Mouse (Mus musculus) left cerebral cortex, postnatal 10 days (tissue): ENCODE data around the gene Sptbn2. TPM values are rescaled to one million over a fixed set of nuclear protein-coding genes. Genes with fewer than 3 reads are reported as not detected.
A peak's percentile ranks its signal among the peaks of the same experiment; 100 is the strongest.

Experiments
- DNase-seq, 2 experiments: peaks; one replicate each; pipeline ENCODE4 v3.0.0; 2021 to 2022; ENCODE audit warnings: low spot score in 2 of 2, mixed read lengths in 1 of 2; ENCODE audit errors: extremely low spot score in 1 of 2
- intact Hi-C: fragments of 180-260 bp; cut with DNase I; formaldehyde crosslinking; loops from one replicate; pipeline ENCODE4 v1.15.1; 2025
- total RNA-seq, 2 experiments: library from RNA; stranded (reverse); gene quantifications; 2 replicates each; pipeline ENCODE4 v1.2.3; 2021

The Sptbn2 gene
- total RNA-seq, 2 experiments from 2014 or later: 553 to 622 TPM

DNA sequence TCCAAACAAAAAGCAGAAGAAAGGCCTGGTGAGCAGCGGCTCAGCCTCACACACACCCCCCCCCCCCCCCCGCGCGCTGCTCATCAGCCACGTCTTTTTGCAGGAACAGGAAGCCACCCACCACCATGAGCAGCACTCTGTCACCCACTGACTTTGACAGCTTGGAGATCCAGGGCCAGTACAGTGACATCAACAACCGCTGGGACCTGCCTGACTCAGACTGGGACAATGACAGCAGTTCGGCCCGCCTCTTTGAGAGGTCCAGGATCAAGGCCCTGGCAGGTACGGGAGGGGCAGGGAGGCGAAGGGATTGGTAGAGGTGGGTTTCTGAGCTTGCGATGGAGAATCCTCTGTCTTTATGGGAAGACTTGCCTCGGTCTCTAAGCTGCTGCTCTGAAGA lies 7.7 kb downstream of the Sptbn2 start:
- no peak for DNase-seq
- intact Hi-C loops: no loop called here

DNA sequence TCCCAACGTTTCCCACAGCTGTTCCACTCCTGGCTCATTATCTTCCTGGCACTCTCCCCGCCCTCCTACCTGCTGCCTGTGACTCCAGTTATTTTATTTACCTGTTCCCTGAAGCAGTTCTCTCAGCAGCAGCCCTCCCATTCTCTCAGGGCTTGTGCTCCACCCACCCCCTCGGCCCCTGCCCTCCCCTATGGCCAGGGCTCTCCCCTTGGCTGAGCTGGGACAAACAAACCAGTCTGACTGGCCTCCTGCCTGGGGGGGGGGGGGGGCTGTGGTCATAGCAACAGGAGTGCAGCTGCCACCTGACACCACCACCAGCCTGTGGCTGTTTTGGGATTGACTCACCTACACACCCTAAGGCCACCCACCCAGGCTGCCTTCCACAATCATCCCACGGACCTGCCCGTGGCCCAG lies 8.4 kb downstream of the Sptbn2 start:
- intact Hi-C loops: no loop called here
- no peak for DNase-seq

GRCm38 (mm10) chr19:4720112-4720511 lies 9.1 kb downstream of the Sptbn2 start:
- intact Hi-C loops: no loop called here
- DNase-seq: no peak

DNA sequence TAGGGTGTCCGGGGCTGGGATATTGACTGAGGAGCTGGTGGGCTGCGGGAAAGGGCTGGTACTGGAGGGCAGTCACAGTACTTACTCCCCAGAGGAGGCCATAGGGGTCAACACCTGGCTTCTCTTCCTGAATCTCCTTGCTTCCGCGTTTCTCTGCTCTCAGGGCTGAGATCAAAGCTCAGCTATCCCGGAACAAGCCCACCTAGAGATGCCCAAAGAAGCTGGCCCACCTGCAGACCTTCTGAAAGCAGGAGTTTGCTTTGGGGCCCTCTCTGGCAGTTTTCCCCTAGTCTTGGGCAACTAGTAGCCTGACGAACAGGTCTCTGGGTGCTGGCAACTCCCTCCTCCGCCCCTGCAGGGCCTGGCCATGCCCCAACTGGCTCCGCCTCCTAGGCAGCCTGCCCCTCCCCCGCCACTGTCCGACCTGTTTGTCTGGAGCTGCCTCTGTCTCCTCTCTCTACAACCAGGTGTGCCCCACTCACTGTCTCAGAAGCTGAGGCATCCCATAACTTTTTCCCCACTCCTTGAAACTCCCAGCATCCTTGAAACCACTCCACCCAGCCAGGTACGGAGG lies 9.8 kb downstream of the Sptbn2 start:
- intact Hi-C loops: no loop called here
- DNase-seq: peak in 1 of 2 experiments; percentile 20

- intact Hi-C loops: no loop called here
- DNase-seq: no peak
These were observed 18.2 kb downstream of the Sptbn2 start for GRCm38 (mm10) chr19:4729186-4729585.

- no peak for DNase-seq
- intact Hi-C loops: no loop called here
These were observed 22.1 kb downstream of the Sptbn2 start for GRCm38 (mm10) chr19:4733052-4733451.

- DNase-seq: peak in 1 of 2 experiments; percentile 30
- intact Hi-C loops: no loop called here
These were observed 26.9 kb downstream of the Sptbn2 start for GRCm38 (mm10) chr19:4737866-4738265.

DNA sequence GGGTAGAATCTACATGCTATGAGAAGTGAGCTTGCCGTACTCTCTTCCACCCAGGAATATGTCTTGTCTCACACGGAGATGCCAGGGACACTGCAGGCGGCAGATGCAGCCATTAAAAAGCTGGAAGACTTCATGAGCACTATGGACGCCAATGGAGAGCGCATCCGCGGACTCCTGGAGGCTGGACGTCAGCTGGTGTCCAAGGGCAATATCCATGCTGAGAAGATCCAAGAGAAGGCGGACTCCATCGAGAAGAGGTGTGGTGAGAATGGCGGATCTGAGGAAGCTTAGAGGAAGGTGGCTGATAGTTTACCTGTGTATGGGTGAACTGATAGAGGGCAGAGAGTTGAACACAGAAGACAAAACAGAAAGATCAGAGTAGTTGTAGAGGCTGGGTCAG lies 28.1 kb downstream of the Sptbn2 start:
- intact Hi-C loops: no loop called here
- DNase-seq: peak in 1 of 2 experiments; percentile 14

- DNase-seq: peak in 1 of 2 experiments; percentile 7
- intact Hi-C loops: loop anchor here (5.0 kb wide), 3 partner anchors 97 to 242 kb away; partner anchors contain the start of genes 2010003K11Rik and Rce1
These were observed 28.8 kb downstream of the Sptbn2 start for GRCm38 (mm10) chr19:4739762-4740161.

DNA sequence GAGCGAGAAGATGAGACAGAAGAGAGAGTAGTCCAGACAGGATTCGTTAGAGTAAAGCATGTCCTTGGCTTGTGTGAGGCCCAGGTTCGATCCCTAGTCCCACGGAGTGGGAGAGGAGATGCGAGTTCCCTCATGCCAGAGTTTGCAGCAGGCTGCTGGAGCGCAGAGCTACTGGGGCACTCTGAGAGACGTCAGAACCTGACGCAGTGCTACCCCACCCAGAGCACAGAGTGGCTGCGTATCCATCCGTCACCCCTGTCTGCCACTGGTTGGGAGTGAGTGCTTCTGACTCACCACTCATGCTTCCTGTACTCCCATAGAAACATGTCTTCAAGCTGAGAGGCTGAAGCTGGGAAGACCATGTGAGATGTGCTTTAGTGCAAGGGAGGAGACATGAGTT lies 30.5 kb downstream of the Sptbn2 start:
- DNase-seq: no peak
- intact Hi-C loops: loop anchor here (5.0 kb wide), 3 partner anchors 99 to 244 kb away; partner anchors contain the start of genes 2010003K11Rik and Rce1

GRCm38 (mm10) chr19:4742229-4742628 lies 31.3 kb downstream of the Sptbn2 start:
- intact Hi-C loops: loop anchor here (5.0 kb wide), 3 partner anchors 100 to 245 kb away; partner anchors contain the start of genes 2010003K11Rik and Rce1
- no peak for DNase-seq

DNA sequence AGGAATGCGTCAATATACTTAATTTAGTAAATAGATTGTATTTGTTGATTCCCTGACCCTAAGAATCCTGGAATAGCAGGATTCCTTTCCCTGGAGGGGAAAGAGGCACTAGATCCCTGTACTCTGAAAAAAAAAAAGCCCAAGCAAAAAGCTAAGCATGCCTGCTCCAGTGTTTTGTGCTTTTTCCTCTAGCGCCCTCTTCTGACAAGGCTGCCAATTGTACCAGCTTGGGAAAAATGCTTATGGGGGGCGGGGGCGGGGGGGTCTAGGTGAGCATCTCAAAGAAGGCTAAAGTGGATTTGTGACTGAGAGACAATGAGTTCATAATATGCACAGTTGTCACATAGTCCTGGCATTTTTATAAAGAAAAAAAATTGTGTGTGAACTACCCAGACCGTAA lies 32.6 kb downstream of the Sptbn2 start:
- intact Hi-C loops: loop anchor here (5.0 kb wide), 3 partner anchors 101 to 246 kb away; partner anchors contain the start of genes 2010003K11Rik and Rce1
- no peak for DNase-seq

DNA sequence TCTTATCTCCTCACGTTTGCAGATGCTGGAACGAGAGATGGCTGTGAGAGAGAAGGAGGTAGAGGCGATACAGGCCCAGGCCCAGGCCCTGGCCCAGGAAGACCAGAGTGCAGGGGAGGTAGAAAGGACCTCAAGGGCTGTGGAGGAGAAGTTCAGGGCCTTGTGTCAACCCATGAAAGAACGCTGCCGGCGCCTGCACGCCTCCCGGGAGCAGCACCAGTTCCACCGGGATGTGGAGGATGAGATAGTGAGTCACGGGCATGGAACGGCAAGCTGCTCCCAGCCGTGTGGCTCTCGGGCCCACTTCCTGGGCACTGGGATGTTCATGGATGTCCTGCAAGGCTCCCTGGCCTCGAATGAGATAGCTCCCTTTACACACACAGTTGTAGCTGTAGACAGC lies 33.1 kb downstream of the Sptbn2 start:
- no peak for DNase-seq
- intact Hi-C loops: loop anchor here (5.0 kb wide), 3 partner anchors 102 to 247 kb away; partner anchors contain the start of genes 2010003K11Rik and Rce1

- intact Hi-C loops: no loop called here
- peak in 1 of 2 experiments; percentile 61 for DNase-seq
These were observed 34.1 kb downstream of the Sptbn2 start for GRCm38 (mm10) chr19:4745057-4745456.

GRCm38 (mm10) chr19:4745681-4746080 lies 34.7 kb downstream of the Sptbn2 start:
- intact Hi-C loops: no loop called here
- DNase-seq: no peak

GRCm38 (mm10) chr19:4746611-4747010 lies 35.6 kb downstream of the Sptbn2 start:
- peak in 1 of 2 experiments; percentile 60 for DNase-seq
- intact Hi-C loops: no loop called here

DNA sequence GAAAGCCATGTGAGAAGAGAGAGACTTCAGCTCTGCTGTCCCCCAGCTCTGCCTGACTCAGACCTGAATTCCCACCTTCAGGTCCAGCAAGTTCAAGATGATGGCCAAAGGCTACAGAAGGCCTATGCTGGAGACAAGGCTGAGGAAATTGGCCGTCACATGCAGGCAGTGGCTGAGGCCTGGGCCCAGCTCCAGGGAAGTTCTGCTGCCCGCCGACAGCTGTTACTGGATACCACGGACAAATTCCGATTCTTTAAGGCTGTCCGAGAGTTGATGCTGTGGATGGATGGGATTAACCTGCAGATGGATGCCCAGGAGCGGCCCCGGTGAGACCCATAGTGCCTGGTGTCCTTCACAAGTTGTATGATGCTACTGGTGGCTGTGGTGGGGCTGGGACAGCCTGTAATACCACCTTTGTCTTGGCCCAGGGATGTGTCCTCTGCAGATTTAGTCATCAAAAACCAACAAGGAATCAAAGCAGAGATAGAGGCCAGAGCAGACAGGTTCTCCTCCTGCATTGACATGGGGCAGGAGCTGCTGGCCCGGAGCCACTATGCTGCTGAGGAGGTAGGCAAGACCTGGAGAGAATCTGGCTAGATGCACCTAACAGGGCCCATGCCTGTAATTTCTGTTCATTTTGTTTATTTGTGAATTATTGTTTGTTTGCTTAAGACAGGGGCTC lies 36.8 kb downstream of the Sptbn2 start:
- intact Hi-C loops: no loop called here
- DNase-seq: no peak

DNA sequence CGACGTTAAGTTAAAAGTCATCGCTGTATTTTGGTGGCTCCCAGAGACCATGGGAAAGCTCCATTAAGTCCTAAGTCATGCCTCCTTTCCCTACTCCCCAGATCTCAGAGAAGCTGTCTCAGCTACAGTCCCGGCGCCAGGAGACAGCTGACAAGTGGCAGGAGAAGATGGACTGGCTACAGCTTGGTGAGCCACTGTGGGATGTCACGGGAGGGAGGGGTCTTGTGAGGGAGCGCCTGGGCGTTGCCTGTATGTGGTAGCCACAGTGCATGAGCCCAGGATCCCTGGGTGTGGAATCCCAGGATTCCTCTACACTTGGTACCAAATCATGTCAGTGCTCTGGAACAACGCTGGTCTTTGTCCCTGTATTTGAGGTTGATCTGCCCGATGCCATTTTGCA lies 37.5 kb downstream of the Sptbn2 start:
- no peak for DNase-seq
- intact Hi-C loops: no loop called here

GRCm38 (mm10) chr19:4749975-4750374 lies 39.0 kb downstream of the Sptbn2 start:
- intact Hi-C loops: loop anchor here (10.0 kb wide), 1 partner anchor 155 kb away; the partner anchor contains the start of gene Bbs1
- no peak for DNase-seq
